Mouse (Mus musculus) Patski (cell line): ENCODE results near the gene Irs2. TPM values are rescaled to one million over a fixed set of nuclear protein-coding genes. Genes with fewer than 3 reads are reported as not detected.

Source experiments
- ATAC-seq: fragments of 100-300 bp; one replicate; pipeline ENCODE4 v1.8.0; 2021
- CTCF ChIA-PET: fragments of 350-600 bp; sonication (Branson Sonifier 250); formaldehyde crosslinking; loops from one replicate; lab custom pipeline; 2022; ENCODE audit warnings: inconsistent platforms; lab: Charles Lee
- POLR2A ChIA-PET: fragments of 350-600 bp; sonication (Branson Sonifier 250); formaldehyde crosslinking; loops from one replicate; lab custom pipeline; 2022; ENCODE audit warnings: antibody characterized with exemption, inconsistent platforms; lab: Charles Lee
- DNase-seq: peaks from one replicate; pipeline ENCODE4 v3.0.0-alpha.2; 2011; ENCODE audit warnings: low read depth, low spot score
- H3K27me3 ChIP-seq: fragments of 371-371 bp; one replicate; pipeline ENCODE4 v1.5.1; 2021
- CTCF ChIP-seq: fragments of 100-300 bp; IDR thresholded peaks from one replicate; pipeline ENCODE4 v1.5.1; 2021
- in situ Hi-C: fragments of 300-500 bp; cut with MboI; formaldehyde crosslinking; loops from 3 replicates; pipeline ENCODE4 v1.11.1; 2018; ENCODE audit warnings: low pct_unique_long_range_greater_than_20kb, mixed read lengths
- polyA plus RNA-seq: library from polyadenylated mRNA; unstranded; gene quantifications from one replicate; pipeline ENCODE4 v1.2.3, GENCODE M21; 2021

The Irs2 gene
- polyA plus RNA-seq, 1 experiment from 2014 or later = 37.8 TPM

DNA sequence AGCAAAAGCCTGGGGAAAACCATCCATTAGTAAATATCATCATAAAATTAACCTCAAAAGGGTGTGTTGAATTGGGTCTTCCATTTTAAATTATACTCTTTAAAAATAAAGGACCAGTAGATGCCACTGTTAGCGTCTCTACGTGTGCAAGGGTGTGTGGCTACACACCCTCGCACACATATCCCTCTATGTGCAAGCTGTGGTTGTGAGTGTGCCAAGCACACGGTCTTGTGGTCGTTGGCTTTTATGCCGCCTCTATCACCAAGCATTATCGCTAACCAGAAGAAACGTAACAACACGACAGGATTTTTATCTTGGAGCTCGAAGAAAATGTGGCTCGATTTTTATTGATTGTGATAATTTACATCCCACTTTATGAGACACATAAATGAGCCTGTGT, 2.1 kb upstream of the Irs2 start:
- no peak for TF ChIP-seq CTCF
- in situ Hi-C loops = loop anchor here (5.0 to 10.0 kb wide), 3 partner anchors 162 to 596 kb away; no protein-coding TSS in a partner anchor
- H3K27me3 ChIP-seq = no peaks in the 10 kb centered on the region
- POLR2A ChIA-PET = interaction anchor here (0.7 to 1.1 kb wide), 2 partner anchors 28 to 545 kb away, joined by 3 read pairs; no protein-coding TSS in a partner anchor
- CTCF ChIA-PET = interaction anchor here (1.0 to 1.7 kb wide), 4 partner anchors 161 to 596 kb away, joined by 3 to 6 read pairs (median 3); no protein-coding TSS in a partner anchor
- DNase-seq = no peak
- no peak for ATAC-seq

DNA sequence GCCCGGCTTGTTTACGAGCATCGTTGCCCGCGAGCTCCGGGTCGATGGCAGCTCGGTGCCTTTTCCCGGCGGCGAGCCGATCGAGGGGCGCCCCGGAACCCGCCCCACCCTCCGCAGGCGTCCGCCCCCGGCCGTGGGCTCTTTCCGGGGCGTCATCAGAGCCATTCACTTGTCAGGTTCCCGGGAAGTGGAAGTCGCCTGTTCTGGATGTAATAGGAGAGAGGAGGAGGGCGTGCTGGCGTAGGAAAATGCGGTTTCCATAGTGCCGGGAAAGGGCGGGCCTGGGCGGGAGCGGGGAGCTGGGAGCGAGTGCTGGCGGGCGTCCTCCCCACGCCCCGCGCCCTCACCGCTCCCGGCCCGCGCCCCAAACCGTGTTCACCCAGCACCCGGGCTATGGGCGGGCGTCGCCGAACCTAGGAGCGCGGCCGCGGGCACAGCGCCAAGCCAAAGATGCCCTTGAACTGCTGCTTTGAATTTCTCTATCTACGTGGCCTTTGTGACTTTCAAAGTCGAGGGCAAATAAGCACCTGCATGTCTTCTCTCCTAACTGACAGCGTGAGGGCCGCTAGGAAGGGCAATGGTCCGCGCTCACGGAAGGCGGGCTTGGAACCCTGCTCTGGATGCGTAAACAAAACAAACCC, 1.3 kb upstream of the Irs2 start:
- DNase-seq = no peak
- ChIA-PET CTCF (interaction anchor here (1.7 kb wide), 1 partner anchor 571 kb away, joined by 6 read pairs; no protein-coding TSS in a partner anchor), POLR2A (interaction anchor here (0.5 to 0.6 kb wide), 2 partner anchors 35 to 64 kb away, joined by 5 to 6 read pairs; no protein-coding TSS in a partner anchor)

DNA sequence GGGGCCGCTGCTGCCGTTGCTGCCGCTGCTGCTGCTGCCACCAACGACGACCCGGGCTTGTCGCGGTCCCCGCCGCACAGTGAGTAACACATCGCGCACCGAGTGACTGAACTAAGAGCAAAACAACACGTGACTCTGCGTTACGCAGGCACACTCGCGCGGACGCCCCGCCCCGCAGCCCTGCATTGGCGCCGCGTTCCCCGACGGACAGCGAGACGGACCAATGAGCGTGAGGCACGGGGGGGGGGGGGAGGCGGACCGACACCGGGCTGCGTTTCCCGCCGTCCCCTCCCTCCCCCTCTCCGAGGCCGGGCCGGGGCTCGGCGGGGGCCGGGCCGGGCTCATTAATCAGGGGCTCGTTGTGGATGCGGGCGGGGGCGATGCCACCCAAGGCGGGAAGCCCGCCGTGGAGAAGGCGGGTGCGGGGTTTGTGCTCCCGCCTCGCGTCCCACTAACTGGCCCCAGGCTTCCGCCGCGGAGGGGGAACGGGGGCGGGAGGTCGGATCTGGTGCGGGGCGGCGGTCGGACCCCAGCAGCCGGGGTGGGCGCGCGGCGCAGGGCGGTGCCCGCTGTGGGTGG, 673 bp upstream of the Irs2 start:
- in situ Hi-C loops = loop anchor here (5.0 kb wide), 1 partner anchor 47 kb away; no protein-coding TSS in a partner anchor
- no peaks in the 10 kb centered on the region for H3K27me3 ChIP-seq
- TF ChIP-seq CTCF = no peak
- POLR2A ChIA-PET = interaction anchor here (0.6 to 1.0 kb wide), 5 partner anchors 34 to 474 kb away, joined by 3 to 5 read pairs (median 3); no protein-coding TSS in a partner anchor
- peak; percentile 75 for DNase-seq
- CTCF ChIA-PET = no interaction called here
- peak; percentile 50 for ATAC-seq

More for the DNA sequence above, 1.3 kb upstream of the Irs2 start:
- in situ Hi-C loops = loop anchor here (5.0 to 10.0 kb wide), 4 partner anchors 47 to 595 kb away; no protein-coding TSS in a partner anchor
- no peak for TF ChIP-seq CTCF
- peak; percentile 16 for ATAC-seq
- H3K27me3 ChIP-seq = no peaks in the 10 kb centered on the region

DNA sequence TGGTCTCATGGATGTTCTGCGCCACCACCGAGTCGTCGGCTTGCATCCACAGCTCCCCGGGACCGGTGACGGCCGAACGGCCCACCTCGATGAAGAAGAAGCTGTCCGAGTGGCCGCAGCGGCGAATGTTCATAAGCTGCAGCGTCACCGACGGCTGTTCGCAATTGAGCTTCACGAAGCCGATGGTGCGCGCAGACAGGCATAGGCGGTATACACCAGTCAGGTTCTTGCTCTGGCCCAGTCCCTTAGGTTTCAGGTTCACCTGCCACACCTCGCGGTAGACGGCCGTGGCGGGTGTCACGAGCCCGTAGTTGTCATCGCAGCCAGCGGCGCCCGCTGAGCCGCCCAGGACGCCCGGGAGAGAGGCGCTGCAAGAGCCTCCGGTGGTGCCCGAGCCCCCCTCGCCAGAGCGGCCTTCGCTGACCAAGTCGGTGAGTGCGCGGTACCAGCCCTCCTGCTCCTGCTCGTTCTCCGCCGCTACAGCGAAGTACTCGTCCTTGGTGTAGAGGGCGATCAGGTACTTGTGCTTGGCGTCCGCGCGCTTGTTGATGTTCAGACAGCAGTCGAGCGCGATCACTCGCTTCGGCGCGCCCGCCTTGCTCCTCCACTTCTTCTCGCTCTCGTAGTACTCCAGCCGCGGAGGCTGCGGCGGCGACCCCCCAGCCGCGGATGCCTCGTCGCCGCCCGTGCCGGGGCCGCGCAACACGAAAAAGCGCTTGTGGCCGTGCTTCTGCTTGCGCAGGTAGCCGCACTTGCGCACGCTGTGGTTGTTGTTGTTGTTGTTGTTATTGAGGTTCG, 478 bp downstream of the Irs2 start:
- POLR2A ChIA-PET = interaction anchor here (0.7 to 1.0 kb wide), 9 partner anchors 55 to 473 kb away, joined by 3 to 4 read pairs (median 3); no protein-coding TSS in a partner anchor
- DNase-seq = no peak
- CTCF ChIA-PET = interaction anchor here (0.9 to 1.0 kb wide), 2 partner anchors 166 to 434 kb away, joined by 3 to 4 read pairs; no protein-coding TSS in a partner anchor
- ATAC-seq = peak; percentile 2
- in situ Hi-C loops = loop anchor here (5.0 kb wide), 1 partner anchor 45 kb away; no protein-coding TSS in a partner anchor
- H3K27me3 ChIP-seq = no peaks in the 10 kb centered on the region
- TF ChIP-seq CTCF = no peak

DNA sequence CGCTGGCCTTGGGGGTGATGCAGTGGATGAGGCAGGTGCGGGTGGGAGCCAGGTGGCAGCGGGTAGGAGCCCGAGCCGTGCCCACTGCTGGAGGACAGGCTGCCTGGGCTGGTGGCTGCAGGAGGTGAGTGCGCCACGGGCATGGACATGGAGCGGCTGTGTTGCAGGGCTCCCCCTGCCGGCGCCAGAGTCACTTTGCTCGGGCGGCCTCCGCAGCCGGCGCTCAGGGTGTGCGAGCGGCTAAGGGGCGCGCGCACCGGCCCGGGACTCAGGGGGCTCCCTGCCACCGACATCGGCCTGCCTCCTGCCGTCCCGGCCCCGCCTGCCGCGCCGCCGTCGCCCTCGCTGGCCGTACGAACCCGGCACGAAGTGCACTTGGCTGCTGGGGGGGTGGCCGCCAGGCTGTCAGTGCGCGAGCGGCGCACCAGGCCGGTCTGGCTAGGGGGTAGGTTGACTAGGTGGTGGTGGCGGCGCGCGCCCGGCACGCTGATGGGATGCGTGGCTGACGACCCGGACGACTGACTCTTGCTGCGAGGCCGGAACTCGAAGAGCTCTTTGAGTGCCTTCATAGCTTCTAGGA, 1.2 kb downstream of the Irs2 start:
- ChIA-PET CTCF (interaction anchor here (0.9 to 1.0 kb wide), 2 partner anchors 166 to 433 kb away, joined by 3 to 4 read pairs; no protein-coding TSS in a partner anchor), POLR2A (interaction anchor here (0.7 to 1.0 kb wide), 5 partner anchors 76 to 433 kb away, joined by 3 read pairs; no protein-coding TSS in a partner anchor)
- no peak for TF ChIP-seq CTCF
- no peak for DNase-seq
- H3K27me3 ChIP-seq = no peaks in the 10 kb centered on the region
- in situ Hi-C loops = loop anchor here (5.0 kb wide), 1 partner anchor 45 kb away; no protein-coding TSS in a partner anchor
- peak; percentile 17 for ATAC-seq

DNA sequence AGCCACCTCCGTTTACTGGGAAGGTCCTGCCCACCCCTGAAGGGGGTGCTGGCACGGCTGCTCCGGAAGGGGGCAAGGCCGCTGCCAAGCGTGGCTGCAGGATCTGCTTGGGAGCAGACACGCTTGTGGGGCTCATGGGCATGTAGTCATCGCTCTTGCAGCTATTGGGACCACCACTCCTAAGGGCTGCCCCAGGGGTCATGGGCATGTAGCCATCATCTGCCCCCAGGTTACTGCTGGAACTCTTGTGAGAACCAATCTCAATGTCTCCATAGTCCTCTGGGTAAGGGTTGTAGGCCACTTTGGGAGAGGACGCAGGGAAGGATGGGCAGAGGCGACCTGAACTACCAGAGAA, 2.0 kb downstream of the Irs2 start:
- no peak for TF ChIP-seq CTCF
- DNase-seq (no peak), ATAC-seq (no peak)
- POLR2A ChIA-PET = interaction anchor here (0.6 to 1.0 kb wide), 3 partner anchors 43 to 394 kb away, joined by 3 read pairs; no protein-coding TSS in a partner anchor
- no peaks in the 10 kb centered on the region for H3K27me3 ChIP-seq
- in situ Hi-C loops = loop anchor here (5.0 kb wide), 1 partner anchor 44 kb away; no protein-coding TSS in a partner anchor
- CTCF ChIA-PET = interaction anchor here (0.9 to 1.2 kb wide), 3 partner anchors 53 to 432 kb away, joined by 3 to 6 read pairs (median 5); no protein-coding TSS in a partner anchor

DNA sequence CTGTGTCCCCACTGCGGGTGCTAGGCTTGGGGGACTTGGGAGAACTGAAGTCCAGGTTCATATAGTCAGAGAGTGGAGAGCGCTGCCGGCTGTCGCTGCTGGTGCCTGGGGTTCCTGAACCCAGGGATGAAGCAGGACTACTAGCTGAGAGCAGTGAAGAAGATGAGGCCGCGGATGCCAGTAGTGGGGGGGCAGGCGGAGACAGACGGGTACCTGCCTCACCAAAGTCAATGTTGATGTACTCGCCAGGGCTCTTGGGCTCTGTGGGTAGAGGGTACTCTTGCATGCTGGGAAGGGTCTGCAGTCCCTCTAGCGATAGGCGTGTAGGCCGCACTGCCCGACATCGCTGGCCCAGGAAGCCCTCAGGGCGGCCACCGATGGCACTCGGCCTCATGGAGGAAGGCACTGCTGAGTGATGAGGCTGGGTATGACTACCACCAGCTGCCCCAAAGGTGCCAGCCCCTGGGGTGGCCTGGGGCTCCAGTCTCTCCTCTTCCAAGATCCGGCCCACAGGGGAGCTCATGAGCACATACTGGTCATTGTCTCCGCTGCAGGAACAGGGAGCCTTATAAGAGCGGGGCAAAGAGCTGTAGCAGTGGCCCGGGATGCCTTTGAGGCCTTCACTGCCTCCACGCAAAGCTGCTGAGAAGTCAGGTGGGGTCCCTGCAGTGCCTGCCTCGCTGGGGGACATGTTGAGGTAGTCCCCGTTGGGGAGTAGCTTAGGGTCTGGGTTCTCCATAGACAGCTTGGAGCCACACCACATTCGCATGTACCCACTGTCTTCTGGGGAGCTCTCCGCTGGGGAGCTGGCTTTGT, 2.6 kb downstream of the Irs2 start:
- DNase-seq (no peak), ATAC-seq (no peak)
- in situ Hi-C loops = loop anchor here (5.0 kb wide), 1 partner anchor 43 kb away; no protein-coding TSS in a partner anchor
- ChIA-PET CTCF (interaction anchor here (0.9 to 1.4 kb wide), 4 partner anchors 32 to 432 kb away, joined by 3 to 6 read pairs (median 4); no protein-coding TSS in a partner anchor), POLR2A (interaction anchor here (0.6 to 1.0 kb wide), 2 partner anchors 43 to 80 kb away, joined by 3 read pairs; no protein-coding TSS in a partner anchor)
- no peaks in the 10 kb centered on the region for H3K27me3 ChIP-seq
- TF ChIP-seq CTCF = no peak

DNA sequence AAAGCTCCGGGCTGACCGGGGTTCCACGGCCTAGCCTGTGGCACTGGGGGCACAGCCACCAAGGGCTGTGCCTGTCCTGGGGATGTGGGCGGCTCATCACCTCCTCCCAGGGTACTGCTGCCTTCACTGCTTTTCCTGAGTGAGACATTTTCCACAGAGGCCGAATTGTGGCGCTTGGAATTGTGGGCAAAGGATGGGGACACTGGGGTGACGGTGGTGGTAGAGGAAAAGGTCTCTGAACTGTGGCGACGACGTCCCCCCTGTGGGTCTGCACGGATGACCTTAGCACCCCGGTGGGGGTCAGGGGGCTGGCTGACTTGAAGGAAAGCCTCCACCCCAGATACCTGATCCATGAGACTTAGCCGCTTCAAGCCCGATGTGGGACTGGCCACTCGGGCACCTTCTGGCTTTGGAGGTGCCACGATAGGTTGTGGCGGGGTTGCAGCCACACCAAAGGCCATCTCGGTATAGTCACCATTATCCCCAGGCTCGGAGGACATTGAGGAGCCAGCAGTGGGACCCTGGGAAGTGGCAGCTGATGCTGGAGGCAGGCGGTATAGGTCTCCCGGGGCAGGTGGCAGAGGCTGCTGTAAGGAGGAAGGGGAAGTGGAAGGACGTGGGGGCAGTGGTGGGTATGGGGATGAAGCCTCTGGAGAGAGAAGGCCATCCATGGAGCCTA, 3.3 kb downstream of the Irs2 start:
- ChIA-PET CTCF (interaction anchor here (1.0 to 1.4 kb wide), 2 partner anchors 32 to 133 kb away, joined by 3 read pairs; no protein-coding TSS in a partner anchor), POLR2A (interaction anchor here (0.8 to 1.2 kb wide), 3 partner anchors 52 to 392 kb away, joined by 3 read pairs; no protein-coding TSS in a partner anchor)
- H3K27me3 ChIP-seq = no peaks in the 10 kb centered on the region
- no peak for TF ChIP-seq CTCF
- no peak for DNase-seq
- in situ Hi-C loops = loop anchor here (5.0 kb wide), 1 partner anchor 43 kb away; no protein-coding TSS in a partner anchor
- ATAC-seq = no peak
